Mouse (Mus musculus): ENCODE data around the gene Gm21958.

DNA sequence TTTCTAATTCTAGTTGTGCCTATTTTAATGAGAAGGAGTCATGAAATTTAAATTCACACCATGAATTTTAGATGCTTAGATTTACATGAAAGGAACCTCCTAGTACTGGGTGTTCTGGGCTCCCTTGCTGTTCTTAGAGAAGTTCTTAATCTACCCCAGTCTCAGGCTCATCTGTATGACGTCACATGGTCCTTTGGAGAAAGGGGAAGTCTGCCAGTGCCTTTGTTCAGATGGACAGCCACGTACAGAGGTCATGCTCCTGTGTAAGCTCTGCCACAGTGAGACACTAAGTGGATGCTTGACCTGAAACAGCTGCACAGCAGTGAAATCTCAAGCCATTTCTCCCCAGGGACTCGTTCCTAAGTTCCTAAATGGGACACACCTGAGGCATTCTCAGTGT is 4.8 kb upstream of the Gm21958 start:
- TF ChIP-seq POLR2A (IDR thresholded peaks at IDR 0.05; ENCODE audit: extremely low read depth, insufficient read depth, low read length) (no peak), CTCF (IDR thresholded peaks at IDR 0.05; ENCODE audit: low read depth, low read length) (no peak)

All from liver, adult 2 months (tissue).